Mouse (Mus musculus): Measurements from ENCODE around the gene Lrp2. TPM values are rescaled to one million over a fixed set of nuclear protein-coding genes. Genes with fewer than 3 reads are reported as not detected.
A peak's percentile ranks its signal among the peaks of the same experiment; 100 is the strongest.

The Lrp2 gene
- polyA plus RNA-seq, 1 experiment from 2014 or later, result 1.8 TPM

DNA sequence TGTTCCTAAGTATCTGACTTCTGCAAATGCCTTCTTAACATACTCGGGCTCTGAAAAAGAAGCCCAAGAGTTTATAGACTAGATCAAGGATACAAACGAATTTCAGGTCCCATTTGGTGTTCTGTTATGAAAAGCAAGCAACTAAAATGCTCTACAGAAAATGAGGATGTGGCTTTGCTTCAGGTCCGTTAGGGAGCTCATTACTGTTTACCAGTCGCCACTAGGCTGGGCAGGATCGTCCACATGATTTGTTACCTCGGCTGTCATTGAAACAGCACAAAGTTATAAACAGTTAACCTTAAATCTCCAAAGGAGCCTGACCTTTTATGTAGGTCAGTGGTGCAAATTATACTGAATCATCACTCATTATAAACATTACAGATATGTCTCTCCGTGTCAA is 29.2 kb downstream of the Lrp2 start:
- 86% methylated on average over 7 of the region's 7 CpGs for WGBS
- Histone ChIP-seq H3K27me3 (no peaks in the 10 kb centered on the region), H3K9ac (no peak overlapping the region), H3K4me3 (replicated peaks) (no peak overlapping the region), H3K4me1 (peaks cover 4% of the 10 kb centered on the region; the same call in 1 of the 2 replicates), H3K9me3 (no peaks in the 10 kb centered on the region), H3K36me3 (replicated peaks) (no peaks in the 10 kb centered on the region), H3K27ac (no peak overlapping the region), H3K4me2 (no peak overlapping the region)
- no peak for ATAC-seq (ENCODE audit: low FRiP score)

DNA sequence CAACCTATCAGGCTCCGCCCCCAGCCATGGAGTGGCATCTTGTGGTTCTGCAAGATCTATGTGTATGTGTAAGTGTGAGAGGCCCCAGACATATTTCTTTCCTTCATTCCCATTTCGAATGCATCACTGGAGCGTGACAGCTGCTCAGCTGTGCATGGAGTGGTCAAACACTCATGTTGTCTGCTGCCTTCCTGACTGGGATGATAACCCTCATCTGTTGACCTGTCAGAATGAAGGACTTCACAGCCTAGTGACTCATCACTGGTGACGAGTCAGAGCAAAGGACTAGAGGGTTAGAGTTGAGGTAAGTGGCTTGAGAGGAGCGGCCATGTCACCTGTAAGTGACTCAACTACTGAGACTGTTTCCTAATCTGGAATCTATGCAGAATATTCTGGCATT is 34.2 kb downstream of the Lrp2 start:
- WGBS, result 89% methylated on average over 5 of the region's 5 CpGs
- no peak overlapping the region for H3K27ac ChIP-seq
- ATAC-seq (ENCODE audit: low FRiP score), result no peak
- no peaks in the 10 kb centered on the region for H3K9me3 ChIP-seq
- peaks cover 4% of the 10 kb centered on the region; the same call in 1 of the 2 replicates for H3K4me1 ChIP-seq
- H3K9ac ChIP-seq, result no peak overlapping the region
- H3K27me3 ChIP-seq, result peaks cover 31% of the 10 kb centered on the region
- no peak overlapping the region for H3K4me3 ChIP-seq (replicated peaks)
- no peaks in the 10 kb centered on the region for H3K36me3 ChIP-seq (replicated peaks)
- H3K4me2 ChIP-seq, result no peak overlapping the region

GRCm38 (mm10) chr2:69546823-69547222 is 39.0 kb downstream of the Lrp2 start:
- ATAC-seq (ENCODE audit: low FRiP score), result no peak
- no peak overlapping the region for H3K4me2 ChIP-seq
- 86% methylated on average over 11 of the region's 11 CpGs for WGBS
- no peak overlapping the region for H3K9ac ChIP-seq
- no peaks in the 10 kb centered on the region for H3K9me3 ChIP-seq
- peaks cover 56% of the 10 kb centered on the region for H3K27me3 ChIP-seq
- H3K4me3 ChIP-seq (replicated peaks), result no peak overlapping the region
- H3K4me1 ChIP-seq, result peaks cover 8% of the 10 kb centered on the region
- H3K36me3 ChIP-seq (replicated peaks), result no peaks in the 10 kb centered on the region
- H3K27ac ChIP-seq, result no peak overlapping the region

GRCm38 (mm10) chr2:69536018-69536417 is 49.8 kb downstream of the Lrp2 start:
- Histone ChIP-seq H3K9me3 (no peaks in the 10 kb centered on the region), H3K27me3 (peaks cover 9% of the 10 kb centered on the region), H3K4me2 (no peak overlapping the region), H3K27ac (no peak overlapping the region), H3K4me3 (replicated peaks) (no peak overlapping the region), H3K9ac (no peak overlapping the region), H3K4me1 (peaks cover 11% of the 10 kb centered on the region), H3K36me3 (replicated peaks) (no peaks in the 10 kb centered on the region)
- ATAC-seq (ENCODE audit: low FRiP score), result no peak
- 88% methylated on average over 7 of the region's 7 CpGs for WGBS

DNA sequence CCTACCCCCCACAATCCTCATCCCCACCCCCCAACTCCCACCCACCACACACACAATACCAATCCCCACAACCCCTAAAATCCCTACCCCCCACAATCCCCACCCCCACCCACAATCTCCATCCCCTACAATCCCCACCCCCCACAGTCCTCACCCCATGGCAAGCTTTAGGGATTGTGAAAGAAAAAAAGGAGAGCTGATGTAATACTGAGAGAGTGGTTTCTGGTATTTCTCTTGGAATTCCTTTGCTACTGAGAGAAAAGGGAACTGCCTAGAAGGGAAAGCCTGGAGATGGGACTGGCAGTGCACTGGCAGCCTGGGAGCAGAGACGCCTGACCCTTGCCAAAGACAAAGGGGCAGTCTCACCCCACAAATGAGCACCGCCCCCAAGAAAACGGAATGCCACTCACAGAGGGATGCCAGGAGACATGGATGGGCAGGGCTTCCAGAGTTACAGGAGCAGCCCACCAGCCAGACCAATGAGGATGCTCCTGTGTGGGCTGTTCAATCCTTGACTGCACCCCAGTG is 54.3 kb downstream of the Lrp2 start:
- H3K27ac ChIP-seq, result no peak overlapping the region
- H3K4me2 ChIP-seq, result no peak overlapping the region
- H3K9me3 ChIP-seq, result no peaks in the 10 kb centered on the region
- no peaks in the 10 kb centered on the region for H3K36me3 ChIP-seq (replicated peaks)
- no peaks in the 10 kb centered on the region for H3K27me3 ChIP-seq
- H3K9ac ChIP-seq, result no peak overlapping the region
- peaks cover 20% of the 10 kb centered on the region for H3K4me1 ChIP-seq
- WGBS, result 6% methylated on average over 3 of the region's 3 CpGs
- peak; percentile 86 for ATAC-seq (ENCODE audit: low FRiP score)
- no peak overlapping the region for H3K4me3 ChIP-seq (replicated peaks)

- WGBS, result 9% methylated on average over 14 of the region's 14 CpGs
- no peak overlapping the region for H3K4me3 ChIP-seq (replicated peaks)
- H3K9ac ChIP-seq, result no peak overlapping the region
- no peak overlapping the region for H3K4me2 ChIP-seq
- peaks cover 20% of the 10 kb centered on the region for H3K4me1 ChIP-seq
- no peak overlapping the region for H3K27ac ChIP-seq
- H3K27me3 ChIP-seq, result no peaks in the 10 kb centered on the region
- H3K36me3 ChIP-seq (replicated peaks), result no peaks in the 10 kb centered on the region
- peak; percentile 55; the same call in 1 of the 2 replicates for ATAC-seq (ENCODE audit: low FRiP score)
- no peaks in the 10 kb centered on the region for H3K9me3 ChIP-seq
Measured at GRCm38 (mm10) chr2:69530691-69531527, 55.0 kb downstream of the Lrp2 start.

DNA sequence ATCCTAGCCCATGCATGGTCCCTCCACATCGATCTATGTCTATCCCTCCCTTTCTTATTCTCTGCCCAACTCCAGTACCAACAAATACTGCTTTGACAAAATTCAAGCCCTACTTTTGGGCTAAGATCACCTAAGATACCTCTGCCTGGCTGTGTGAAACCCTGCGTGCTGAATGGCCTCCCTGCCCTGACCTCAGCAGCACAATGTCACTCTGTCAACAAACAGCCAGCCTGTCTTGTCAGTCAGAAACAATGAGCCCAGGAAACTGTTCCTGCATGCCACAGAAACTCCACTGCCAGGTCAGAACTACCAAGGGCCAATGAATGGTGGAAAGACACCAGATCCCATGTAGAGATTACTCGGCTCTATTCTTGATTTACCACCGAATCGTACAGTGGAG is 55.7 kb downstream of the Lrp2 start:
- Histone ChIP-seq H3K36me3 (replicated peaks) (no peaks in the 10 kb centered on the region), H3K4me3 (replicated peaks) (no peak overlapping the region), H3K9me3 (no peaks in the 10 kb centered on the region), H3K27ac (no peak overlapping the region), H3K9ac (no peak overlapping the region), H3K27me3 (no peaks in the 10 kb centered on the region), H3K4me2 (no peak overlapping the region), H3K4me1 (peaks cover 20% of the 10 kb centered on the region)
- WGBS, result 36% methylated on average over 5 of the region's 5 CpGs
- no peak for ATAC-seq (ENCODE audit: low FRiP score)

GRCm38 (mm10) chr2:69520273-69520672 is 65.6 kb downstream of the Lrp2 start:
- ATAC-seq (ENCODE audit: low FRiP score), result no peak
- WGBS, result 93% methylated on average over 2 of the region's 2 CpGs

GRCm38 (mm10) chr2:69518307-69518706 is 67.6 kb downstream of the Lrp2 start:
- H3K36me3 ChIP-seq (replicated peaks), result no peaks in the 10 kb centered on the region; the same call in 1 of the 2 replicates
- no peaks in the 10 kb centered on the region for H3K4me1 ChIP-seq
- no peaks in the 10 kb centered on the region for H3K9me3 ChIP-seq
- H3K27me3 ChIP-seq, result no peaks in the 10 kb centered on the region
- no peak overlapping the region for H3K4me3 ChIP-seq (replicated peaks)
- ATAC-seq (ENCODE audit: low FRiP score), result no peak
- no peak overlapping the region for H3K4me2 ChIP-seq
- WGBS, result 89% methylated on average over 7 of the region's 7 CpGs
- H3K9ac ChIP-seq, result no peak overlapping the region
- H3K27ac ChIP-seq, result no peak overlapping the region

More at GRCm38 (mm10) chr2:69520273-69520672, 65.6 kb downstream of the Lrp2 start:
- H3K36me3 ChIP-seq (replicated peaks), result no peaks in the 10 kb centered on the region; the same call in 1 of the 2 replicates
- H3K4me1 ChIP-seq, result no peaks in the 10 kb centered on the region
- H3K9me3 ChIP-seq, result no peaks in the 10 kb centered on the region
- H3K4me2 ChIP-seq, result no peak overlapping the region
- H3K27me3 ChIP-seq, result no peaks in the 10 kb centered on the region
- H3K4me3 ChIP-seq (replicated peaks), result no peak overlapping the region
- no peak overlapping the region for H3K27ac ChIP-seq
- H3K9ac ChIP-seq, result no peak overlapping the region

GRCm38 (mm10) chr2:69511766-69512165 is 74.1 kb downstream of the Lrp2 start:
- 87% methylated on average over 5 of the region's 5 CpGs for WGBS
- H3K9me3 ChIP-seq, result no peaks in the 10 kb centered on the region
- no peaks in the 10 kb centered on the region for H3K36me3 ChIP-seq (replicated peaks)
- H3K4me2 ChIP-seq, result no peak overlapping the region
- no peaks in the 10 kb centered on the region for H3K27me3 ChIP-seq
- no peak overlapping the region for H3K9ac ChIP-seq
- ATAC-seq (ENCODE audit: low FRiP score), result no peak
- no peaks in the 10 kb centered on the region for H3K4me1 ChIP-seq
- no peak overlapping the region for H3K4me3 ChIP-seq (replicated peaks)
- no peak overlapping the region for H3K27ac ChIP-seq

DNA sequence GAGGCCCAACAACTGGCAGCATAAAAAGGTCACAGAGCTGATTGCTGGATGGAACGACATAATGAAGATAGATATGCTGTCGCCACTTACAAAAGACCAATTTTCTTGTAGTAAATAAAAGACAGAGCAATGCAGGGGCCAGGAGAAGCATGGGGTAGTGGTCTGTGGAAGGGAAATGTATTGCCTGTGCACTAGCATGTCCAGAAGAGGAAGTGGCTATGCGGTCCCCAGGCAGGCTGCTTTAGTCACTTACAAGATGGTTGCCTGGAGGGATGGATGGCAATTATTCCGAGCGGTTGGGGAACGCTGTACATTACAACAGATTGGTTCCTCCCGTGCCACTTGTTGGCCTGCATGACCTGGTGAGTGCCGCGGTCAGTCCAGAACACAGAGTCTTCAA is 85.5 kb downstream of the Lrp2 start:
- no peak for ATAC-seq (ENCODE audit: low FRiP score)
- WGBS, result 95% methylated on average over 9 of the region's 9 CpGs

GRCm38 (mm10) chr2:69493130-69493529 is 92.7 kb downstream of the Lrp2 start:
- Histone ChIP-seq H3K4me3 (replicated peaks) (no peak overlapping the region), H3K27ac (no peak overlapping the region), H3K9ac (no peak overlapping the region), H3K4me2 (no peak overlapping the region), H3K4me1 (no peaks in the 10 kb centered on the region), H3K27me3 (no peaks in the 10 kb centered on the region), H3K9me3 (no peaks in the 10 kb centered on the region), H3K36me3 (replicated peaks) (no peaks in the 10 kb centered on the region)
- no peak for ATAC-seq (ENCODE audit: low FRiP score)
- WGBS, result 94% methylated on average over 4 of the region's 4 CpGs

More for the DNA sequence above, 85.5 kb downstream of the Lrp2 start:
- H3K27me3 ChIP-seq, result no peaks in the 10 kb centered on the region
- H3K27ac ChIP-seq, result no peak overlapping the region
- H3K36me3 ChIP-seq (replicated peaks), result no peaks in the 10 kb centered on the region
- no peak overlapping the region for H3K9ac ChIP-seq
- no peaks in the 10 kb centered on the region for H3K4me1 ChIP-seq
- no peak overlapping the region for H3K4me2 ChIP-seq
- H3K9me3 ChIP-seq, result no peaks in the 10 kb centered on the region
- no peak overlapping the region for H3K4me3 ChIP-seq (replicated peaks)

DNA sequence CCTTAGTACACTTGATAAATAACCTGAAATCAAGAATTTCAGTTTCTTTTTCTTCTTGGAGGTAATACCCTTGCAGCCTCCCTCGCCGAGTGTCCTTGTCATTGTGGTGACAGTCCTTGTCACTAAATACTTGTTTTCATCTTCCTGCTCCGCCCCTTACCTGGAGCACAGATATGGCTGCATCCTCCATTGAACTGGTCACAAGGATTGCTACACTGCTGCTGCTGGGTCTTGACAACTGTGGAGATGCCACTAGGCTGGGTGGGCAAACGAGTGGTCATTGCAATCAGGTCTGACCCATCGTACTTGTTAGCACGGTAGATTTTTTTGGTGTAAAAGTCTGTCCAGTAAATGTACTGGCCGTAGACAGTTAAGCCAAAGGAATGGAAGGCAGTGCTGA is 104.9 kb downstream of the Lrp2 start:
- ATAC-seq (ENCODE audit: low FRiP score), result no peak
- Histone ChIP-seq H3K4me1 (no peaks in the 10 kb centered on the region), H3K9ac (no peak overlapping the region), H3K4me2 (no peak overlapping the region), H3K27ac (no peak overlapping the region), H3K27me3 (no peaks in the 10 kb centered on the region), H3K4me3 (replicated peaks) (no peak overlapping the region), H3K36me3 (replicated peaks) (no peaks in the 10 kb centered on the region), H3K9me3 (no peaks in the 10 kb centered on the region)
- WGBS, result 94% methylated on average over 7 of the region's 7 CpGs
